Mouse (Mus musculus) forebrain, embryonic 13.5 days (tissue): ENCODE data around the gene Gm10300. TPM values are rescaled to one million over a fixed set of nuclear protein-coding genes. Genes with fewer than 3 reads are reported as not detected.

Source experiments
- ATAC-seq: fragments of 200-750 bp; cut with Nextera tagmentation; 2 replicates; pipeline ENCODE4 v1.8.0; 2017
- H3K27ac ChIP-seq: fragments of 300-500 bp; sonication (generic); 2 replicates; pipeline ENCODE4 v1.5.1; 2015; ENCODE audit warnings: inconsistent platforms, mild to moderate bottlenecking, moderate library complexity
- H3K27me3 ChIP-seq: fragments of 300-500 bp; sonication (generic); 2 replicates; pipeline ENCODE4 v1.6.1; 2015; ENCODE audit warnings: mild to moderate bottlenecking, inconsistent platforms
- H3K36me3 ChIP-seq: fragments of 300-500 bp; sonication (generic); 2 replicates; pipeline ENCODE4 v1.6.1; 2015; ENCODE audit warnings: mild to moderate bottlenecking, inconsistent platforms; ENCODE audit not compliant: poor library complexity, severe bottlenecking
- H3K4me1 ChIP-seq: fragments of 300-500 bp; sonication (generic); 2 replicates; pipeline ENCODE4 v1.6.1; 2015; ENCODE audit warnings: inconsistent platforms
- H3K4me2 ChIP-seq: fragments of 300-500 bp; sonication (generic); 2 replicates; pipeline ENCODE4 v1.6.1; 2015; ENCODE audit warnings: inconsistent platforms, mild to moderate bottlenecking, moderate library complexity
- H3K4me3 ChIP-seq: fragments of 300-500 bp; sonication (generic); 2 replicates; pipeline ENCODE4 v1.5.1; 2015; ENCODE audit warnings: mild to moderate bottlenecking, inconsistent platforms
- H3K9ac ChIP-seq: fragments of 300-500 bp; sonication (generic); 2 replicates; pipeline ENCODE4 v1.6.1; 2015; ENCODE audit warnings: mild to moderate bottlenecking, inconsistent platforms
- H3K9me3 ChIP-seq: fragments of 300-500 bp; sonication (generic); replicated peaks from 2 replicates; pipeline ENCODE4 v1.6.1; 2016; ENCODE audit warnings: inconsistent platforms
- WGBS: fragments of 180-500 bp; shearing (Covaris S2); methylation state at CpG from one replicate; pipeline ENCODE4 v1.1.7; 2015; 5-methylcytosine and 5-hydroxymethylcytosine counted together
- polyA plus RNA-seq: library from polyadenylated mRNA; unstranded; fragments of >200 nt; fragmentation: Nextera tagmentation; extraction: Ambion mirVana; gene quantifications from 2 replicates; pipeline ENCODE4 v1.2.1, GENCODE M21; 2015

Gene Gm10300
- polyA plus RNA-seq, 1 experiment from 2014 or later: not detected

DNA sequence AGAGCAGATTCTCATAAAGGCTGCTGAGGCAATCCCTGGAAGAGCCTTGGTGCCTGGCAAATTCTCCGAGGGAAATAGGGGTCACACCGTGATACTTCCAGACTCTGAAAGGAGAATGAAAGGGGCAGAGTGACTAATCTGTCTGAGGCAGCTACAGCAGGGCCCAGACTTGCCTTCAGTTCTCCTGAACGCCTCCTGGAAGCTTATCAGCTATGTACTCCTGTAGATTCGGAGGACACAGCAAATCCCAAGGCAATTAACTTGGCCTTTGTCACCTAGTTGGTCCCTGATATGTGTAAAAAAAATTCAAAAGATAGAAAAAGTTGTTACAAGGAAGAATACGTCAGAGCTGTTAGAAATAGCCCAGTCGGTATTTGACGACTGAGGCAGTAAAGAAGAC lies 20.5 kb downstream of the Gm10300 start:
- no peak overlapping the region for H3K4me2 ChIP-seq
- no peaks in the 10 kb centered on the region for H3K9me3 ChIP-seq
- H3K4me1 ChIP-seq: no peaks in the 10 kb centered on the region
- no peaks in the 10 kb centered on the region for H3K36me3 ChIP-seq
- H3K9ac ChIP-seq: no peak overlapping the region
- 0 out of 2 replicates have a peak, but pooled peaks cover 2% of the 10 kb centered on the region for H3K27me3 ChIP-seq
- ATAC-seq: no peak
- 75% methylated on average over 7 of the region's 7 CpGs for WGBS
- H3K4me3 ChIP-seq: no peak overlapping the region
- no peak overlapping the region for H3K27ac ChIP-seq

DNA sequence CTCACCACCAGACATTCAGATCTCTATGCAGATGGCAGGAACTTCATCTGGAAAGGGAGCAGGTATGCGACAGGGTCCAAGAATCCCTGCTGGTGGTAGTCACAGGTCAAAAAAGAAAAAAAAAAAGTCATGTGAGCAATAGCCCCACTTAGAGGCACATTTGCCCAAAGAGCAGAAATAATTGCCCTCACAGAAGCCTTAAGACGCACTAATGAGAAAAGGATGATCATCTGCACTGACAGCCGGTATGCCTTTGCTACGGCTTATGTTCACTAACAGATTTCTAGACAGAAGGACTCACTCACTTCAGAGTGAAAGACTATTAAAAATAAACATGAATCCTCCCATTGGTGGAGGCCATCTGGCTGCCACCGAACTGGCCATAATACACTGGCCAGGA lies 25.1 kb downstream of the Gm10300 start:
- H3K4me2 ChIP-seq: no peak overlapping the region
- ATAC-seq: no peak
- H3K9me3 ChIP-seq: no peaks in the 10 kb centered on the region
- H3K27me3 ChIP-seq: no peaks in the 10 kb centered on the region
- no peaks in the 10 kb centered on the region for H3K4me1 ChIP-seq
- no peak overlapping the region for H3K4me3 ChIP-seq
- H3K27ac ChIP-seq: no peak overlapping the region
- H3K36me3 ChIP-seq: no peaks in the 10 kb centered on the region
- H3K9ac ChIP-seq: no peak overlapping the region
- WGBS: 72% methylated on average over 5 of the region's 5 CpGs

DNA sequence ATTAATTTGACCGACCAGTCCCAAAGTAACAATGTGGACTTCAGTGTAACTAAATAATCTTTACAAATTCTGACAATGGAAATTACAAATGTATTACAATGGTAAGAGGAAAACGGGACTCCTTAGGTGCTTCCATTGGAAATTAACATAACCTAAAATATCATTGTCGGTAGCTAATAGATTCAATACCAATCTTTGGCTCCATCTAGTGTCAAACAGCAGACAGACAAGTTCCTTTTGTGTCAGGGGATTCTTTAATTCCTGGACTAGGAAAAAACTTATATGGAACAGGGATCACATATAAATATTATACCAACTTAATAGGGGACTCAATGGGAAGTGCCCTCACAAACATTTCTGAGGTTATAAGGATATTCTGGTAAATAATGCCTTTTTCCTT lies 26.7 kb downstream of the Gm10300 start:
- H3K27me3 ChIP-seq: no peaks in the 10 kb centered on the region
- WGBS: 38% methylated on average over 3 of the region's 3 CpGs
- no peaks in the 10 kb centered on the region for H3K36me3 ChIP-seq
- no peaks in the 10 kb centered on the region for H3K4me1 ChIP-seq
- ATAC-seq: no peak
- no peak overlapping the region for H3K4me3 ChIP-seq
- H3K9me3 ChIP-seq: no peaks in the 10 kb centered on the region
- H3K4me2 ChIP-seq: no peak overlapping the region
- no peak overlapping the region for H3K27ac ChIP-seq
- H3K9ac ChIP-seq: no peak overlapping the region

DNA sequence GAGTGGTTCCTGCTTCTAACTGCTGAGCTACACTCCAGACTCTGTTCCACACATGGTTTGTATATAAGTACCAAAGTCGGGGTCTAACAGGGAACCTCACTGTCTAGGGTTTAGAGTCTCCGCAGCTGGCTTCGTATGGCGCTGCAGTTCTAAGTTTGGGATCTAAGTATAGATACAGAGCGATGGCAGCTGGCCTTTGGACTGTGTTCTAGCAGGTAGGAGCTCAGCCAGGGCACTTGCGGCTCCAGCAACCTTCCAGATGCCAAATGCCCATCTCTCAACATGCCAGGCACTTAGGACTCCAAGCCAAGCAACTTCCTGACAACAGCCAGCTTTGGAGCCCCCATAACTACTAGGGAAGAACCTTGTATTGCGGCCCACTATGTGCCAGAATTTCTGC lies 33.7 kb downstream of the Gm10300 start:
- H3K4me3 ChIP-seq: no peak overlapping the region
- H3K9me3 ChIP-seq: no peaks in the 10 kb centered on the region
- no peak overlapping the region for H3K27ac ChIP-seq
- peaks cover 18% of the 10 kb centered on the region for H3K4me1 ChIP-seq
- 94% methylated on average over 7 of the region's 7 CpGs for WGBS
- no peak overlapping the region for H3K4me2 ChIP-seq
- no peak overlapping the region for H3K9ac ChIP-seq
- no peak for ATAC-seq
- H3K36me3 ChIP-seq: no peaks in the 10 kb centered on the region
- H3K27me3 ChIP-seq: 0 out of 2 replicates have a peak, but pooled peaks cover 4% of the 10 kb centered on the region

DNA sequence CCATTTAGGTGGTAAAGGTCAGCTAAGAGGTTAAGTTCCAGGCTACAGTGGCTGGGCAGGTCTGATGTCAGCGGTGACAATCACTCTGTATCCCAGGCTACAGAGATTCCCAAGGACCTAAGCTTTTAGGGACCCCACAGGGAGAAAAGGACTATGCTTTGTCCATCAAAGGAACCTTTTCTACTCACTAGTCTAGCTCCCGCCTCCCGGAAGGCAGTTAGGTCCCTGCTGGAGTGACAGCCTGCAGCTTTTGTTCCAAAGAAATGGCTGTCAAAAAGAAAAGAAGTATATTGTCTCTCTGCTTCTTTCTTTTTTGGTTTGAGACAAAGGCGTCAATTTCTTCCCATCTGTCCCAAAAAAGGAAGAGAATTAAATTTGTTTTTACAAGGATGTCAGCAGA lies 36.7 kb downstream of the Gm10300 start:
- Histone ChIP-seq H3K4me2 (no peak overlapping the region), H3K27me3 (0 out of 2 replicates have a peak, but pooled peaks cover 12% of the 10 kb centered on the region), H3K9ac (peak overlapping the region; percentile 16; the same call in 1 of the 2 replicates), H3K9me3 (no peaks in the 10 kb centered on the region), H3K36me3 (no peaks in the 10 kb centered on the region), H3K27ac (no peak overlapping the region), H3K4me3 (no peak overlapping the region), H3K4me1 (peaks cover 18% of the 10 kb centered on the region)
- no peak for ATAC-seq
- 10% methylated on average over 4 of the region's 4 CpGs for WGBS

DNA sequence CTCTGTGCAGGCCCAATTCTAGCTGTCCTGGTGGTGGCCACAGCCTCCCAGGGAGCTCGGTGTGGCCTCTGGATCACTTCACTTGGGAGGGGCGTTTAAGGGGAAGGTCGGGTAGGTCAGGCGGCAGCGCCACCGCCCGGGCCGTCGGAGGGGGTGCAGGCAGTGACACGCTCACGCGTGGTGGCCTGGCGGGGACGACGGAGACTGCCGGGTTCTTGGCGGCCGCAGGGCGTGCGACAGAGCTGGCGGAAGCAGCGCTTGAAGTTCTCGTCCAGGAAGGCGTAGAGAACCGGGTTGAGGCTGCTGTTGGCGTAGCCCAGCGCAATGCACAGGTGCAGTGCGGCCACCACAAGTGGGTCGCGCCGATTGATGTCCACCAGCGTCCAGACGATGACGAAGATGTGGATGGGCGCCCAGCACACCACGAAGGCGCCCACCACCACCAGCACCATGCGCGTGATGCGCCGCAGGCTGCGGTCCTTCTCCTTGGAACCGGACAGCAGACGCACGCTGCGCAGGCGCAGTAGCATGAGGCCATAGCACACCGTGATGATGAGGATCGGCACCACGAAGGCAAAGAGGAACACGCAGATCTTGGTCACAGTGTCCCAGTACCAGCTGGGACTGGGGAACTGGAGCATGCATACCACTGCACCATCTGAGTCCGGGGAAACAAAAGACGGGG lies 39.1 kb downstream of the Gm10300 start:
- no peaks in the 10 kb centered on the region for H3K9me3 ChIP-seq
- H3K4me1 ChIP-seq: peaks cover 18% of the 10 kb centered on the region
- H3K27me3 ChIP-seq: peaks cover 23% of the 10 kb centered on the region; the same call in 1 of the 2 replicates
- ATAC-seq: no peak
- no peak overlapping the region for H3K27ac ChIP-seq
- H3K36me3 ChIP-seq: no peaks in the 10 kb centered on the region
- 38% methylated on average over 53 of the region's 53 CpGs for WGBS
- H3K9ac ChIP-seq: peak overlapping the region; percentile 21
- H3K4me2 ChIP-seq: peak overlapping the region; percentile 52
- H3K4me3 ChIP-seq: peak overlapping the region; percentile 31

DNA sequence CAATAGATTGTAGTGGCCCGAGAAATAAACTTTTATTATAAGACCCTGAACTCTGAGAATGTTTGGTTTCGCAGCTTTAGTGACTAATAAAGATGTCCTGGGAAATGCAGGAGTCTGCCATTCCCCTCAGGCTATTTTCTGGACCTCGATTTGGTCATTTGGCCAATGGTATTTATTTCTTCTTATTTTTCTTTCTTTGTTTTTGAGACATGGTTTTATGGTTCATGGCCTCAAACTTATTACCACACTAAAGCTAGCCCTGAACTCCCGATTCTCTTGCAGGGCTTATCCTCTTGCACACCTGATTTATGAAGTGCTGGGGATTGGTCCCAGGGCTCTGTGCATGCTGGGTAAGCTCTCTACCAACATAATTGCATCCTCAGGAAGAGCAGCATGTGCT lies 41.8 kb downstream of the Gm10300 start:
- Histone ChIP-seq H3K9ac (no peak overlapping the region), H3K27ac (no peak overlapping the region), H3K36me3 (no peaks in the 10 kb centered on the region), H3K9me3 (no peaks in the 10 kb centered on the region), H3K4me2 (no peak overlapping the region), H3K27me3 (peaks cover 27% of the 10 kb centered on the region), H3K4me1 (peaks cover 8% of the 10 kb centered on the region), H3K4me3 (no peak overlapping the region)
- 82% methylated on average over 4 of the region's 4 CpGs for WGBS
- ATAC-seq: no peak

DNA sequence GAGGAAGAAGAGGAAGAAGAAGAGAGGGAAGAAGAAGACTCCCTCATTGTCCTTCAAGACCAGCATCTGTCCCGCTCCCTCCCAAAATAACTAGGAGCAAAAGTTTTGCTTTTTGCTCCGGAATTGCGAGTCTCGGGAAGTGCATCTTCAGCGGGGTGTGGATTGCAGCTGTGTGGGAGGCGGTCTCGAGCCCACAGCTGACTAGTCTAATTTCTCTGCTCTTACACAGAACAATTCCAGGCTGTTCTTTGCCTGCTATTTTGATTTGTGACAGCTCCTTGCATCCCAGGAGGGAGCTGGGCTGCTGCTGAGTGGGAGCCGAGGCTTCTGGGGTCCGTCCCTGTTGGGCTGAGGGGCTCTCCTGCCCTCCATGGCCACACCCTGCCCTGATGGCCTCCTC lies 45.1 kb downstream of the Gm10300 start:
- H3K27ac ChIP-seq: no peak overlapping the region
- H3K9me3 ChIP-seq: no peaks in the 10 kb centered on the region
- no peaks in the 10 kb centered on the region; the same call in 1 of the 2 replicates for H3K4me1 ChIP-seq
- no peak overlapping the region for H3K9ac ChIP-seq
- no peaks in the 10 kb centered on the region for H3K36me3 ChIP-seq
- peaks cover 15% of the 10 kb centered on the region for H3K27me3 ChIP-seq
- no peak for ATAC-seq
- no peak overlapping the region for H3K4me3 ChIP-seq
- WGBS: 70% methylated on average over 9 of the region's 9 CpGs
- H3K4me2 ChIP-seq: no peak overlapping the region

DNA sequence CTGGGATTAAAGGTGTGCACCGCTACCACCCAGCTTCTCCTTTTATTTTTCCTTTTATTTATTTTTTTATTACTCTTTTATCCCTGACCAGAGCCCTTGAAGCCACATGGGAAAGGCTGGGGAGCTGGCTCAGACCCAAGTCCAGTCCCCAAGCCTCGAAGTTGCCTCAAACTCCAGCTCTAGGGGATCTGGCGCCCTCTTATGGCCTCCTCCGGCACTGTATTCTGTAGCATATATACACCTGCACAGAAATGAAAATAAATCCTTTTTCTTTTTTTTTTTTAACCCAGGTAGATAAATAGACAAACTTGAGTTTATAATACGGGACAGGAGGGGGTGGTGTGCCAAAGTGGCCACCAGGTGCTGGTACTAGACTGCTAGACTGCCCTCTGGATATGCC lies 47.2 kb downstream of the Gm10300 start:
- Histone ChIP-seq H3K27ac (no peak overlapping the region), H3K4me1 (no peaks in the 10 kb centered on the region; the same call in 1 of the 2 replicates), H3K9me3 (no peaks in the 10 kb centered on the region), H3K4me3 (no peak overlapping the region), H3K36me3 (no peaks in the 10 kb centered on the region), H3K27me3 (peaks cover 14% of the 10 kb centered on the region), H3K9ac (no peak overlapping the region), H3K4me2 (no peak overlapping the region)
- no peak for ATAC-seq
- WGBS: 84% methylated on average over 5 of the region's 5 CpGs

DNA sequence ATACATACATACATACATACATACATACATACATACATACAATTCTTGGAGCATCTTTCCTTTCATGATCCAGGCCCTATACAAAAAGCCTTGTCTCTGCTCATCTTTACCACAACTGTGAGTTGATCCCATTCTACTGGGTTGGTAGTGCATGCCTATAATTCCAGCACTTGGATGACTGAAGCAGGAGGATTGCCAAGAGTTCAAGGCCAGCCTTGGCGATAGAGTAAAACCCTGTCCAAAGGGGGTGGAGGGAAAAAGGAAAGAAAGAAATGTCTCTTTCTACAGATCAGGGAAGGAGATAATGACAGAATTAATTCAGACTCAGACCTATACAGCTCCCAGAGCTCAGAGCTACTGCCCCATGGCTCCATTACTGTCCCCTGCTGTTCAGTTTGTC lies 48.7 kb downstream of the Gm10300 start:
- H3K4me3 ChIP-seq: no peak overlapping the region
- H3K9ac ChIP-seq: no peak overlapping the region
- 75% methylated on average over 1 of the region's 1 CpGs for whole genome bisulfite sequencing
- no peaks in the 10 kb centered on the region for H3K9me3 ChIP-seq
- H3K36me3 ChIP-seq: no peaks in the 10 kb centered on the region
- H3K27me3 ChIP-seq: peaks cover 5% of the 10 kb centered on the region
- no peak overlapping the region for H3K4me2 ChIP-seq
- H3K27ac ChIP-seq: no peak overlapping the region
- no peak for ATAC-seq
- peaks cover 6% of the 10 kb centered on the region; the same call in 1 of the 2 replicates for H3K4me1 ChIP-seq

Other genes starting within 250 kb of the Gm10300 start
- 31.1 and 34.7 TPM in 2 replicates for gene Ptpru, start 236.4 kb upstream of the Gm10300 start, polyA plus RNA-seq
- gene Mecr, start 231.2 kb upstream of the Gm10300 start, polyA plus RNA-seq: 39.0 and 41.3 TPM in 2 replicates
- 166 and 168 TPM in 2 replicates for gene Srsf4, start 201.1 kb upstream of the Gm10300 start, polyA plus RNA-seq
- not detected in 2 replicates for gene Tmem200b, start 152.9 kb upstream of the Gm10300 start, polyA plus RNA-seq
- gene Epb41, start 624 bp downstream of the Gm10300 start, polyA plus RNA-seq: 75.0 and 84.1 TPM in 2 replicates
- gene Oprd1, start 69.8 kb downstream of the Gm10300 start, polyA plus RNA-seq: 0.06 and 0.12 TPM in 2 replicates
- 154 and 162 TPM in 2 replicates for gene Ythdf2, start 137.6 kb downstream of the Gm10300 start, polyA plus RNA-seq
- 50.0 and 55.3 TPM in 2 replicates for gene Gmeb1, start 186.9 kb downstream of the Gm10300 start, polyA plus RNA-seq
- gene Taf12, start 199.7 kb downstream of the Gm10300 start, polyA plus RNA-seq: 51.5 and 56.1 TPM in 2 replicates
- gene Rab42, start 228.7 kb downstream of the Gm10300 start, polyA plus RNA-seq: 0.23 and 0.64 TPM in 2 replicates